Mouse (Mus musculus) midbrain, embryonic 11.5 days (tissue): ENCODE measurements around the gene Filip1. TPM values are rescaled to one million over a fixed set of nuclear protein-coding genes. Genes with fewer than 3 reads are reported as not detected.
"Not testable (repeated sequence)": the region's sequence is repeated elsewhere in the genome, so short reads cannot be mapped to it uniquely, and the experiment has no call there.

Experiments
- ATAC-seq: fragments of 200-750 bp; cut with Nextera tagmentation; 2 replicates; pipeline ENCODE4 v1.8.0; 2017; ENCODE audit warnings: moderate TSS enrichment, moderate library complexity; ENCODE audit not compliant: low FRiP score
- DNase-seq: peaks from one replicate; pipeline ENCODE4 v3.0.0; 2015; ENCODE audit warnings: low spot score; ENCODE audit errors: missing footprints
- H3K27ac ChIP-seq: fragments of 300-500 bp; sonication (generic); 2 replicates; pipeline ENCODE4 v1.5.1; 2014; ENCODE audit warnings: low read depth, low read length
- H3K27me3 ChIP-seq: fragments of 300-500 bp; sonication (generic); 2 replicates; pipeline ENCODE4 v1.6.1; 2014; ENCODE audit warnings: mild to moderate bottlenecking, low read length, moderate library complexity, mixed read lengths; ENCODE audit not compliant: control insufficient read depth, insufficient read depth
- H3K36me3 ChIP-seq: fragments of 300-500 bp; sonication (generic); 2 replicates; pipeline ENCODE4 v1.6.1; 2014; ENCODE audit warnings: mild to moderate bottlenecking, low read length, moderate library complexity, mixed read lengths; ENCODE audit not compliant: control insufficient read depth, insufficient read depth
- H3K4me1 ChIP-seq: fragments of 300-500 bp; sonication (generic); 2 replicates; pipeline ENCODE4 v1.6.1; 2014; ENCODE audit warnings: low read length; ENCODE audit not compliant: control insufficient read depth, insufficient read depth
- H3K4me2 ChIP-seq: fragments of 300-500 bp; sonication (generic); 2 replicates; pipeline ENCODE4 v1.6.1; 2014; ENCODE audit warnings: mild to moderate bottlenecking, moderate library complexity
- H3K4me3 ChIP-seq: fragments of 300-500 bp; sonication (generic); 2 replicates; pipeline ENCODE4 v1.5.1; 2014; ENCODE audit warnings: low read depth, low read length
- H3K9ac ChIP-seq: fragments of 300-500 bp; sonication (generic); 2 replicates; pipeline ENCODE4 v1.6.1; 2014; ENCODE audit warnings: low read length
- H3K9me3 ChIP-seq: fragments of 300-500 bp; sonication (generic); 2 replicates; pipeline ENCODE4 v1.6.1; 2016; ENCODE audit warnings: low read length; ENCODE audit not compliant: control insufficient read depth
- WGBS: fragments of 180-500 bp; shearing (Covaris S2); extraction: QIAGEN DNeasy Blood & Tissue Kit; methylation state at CpG from one replicate; pipeline ENCODE4 v1.1.7; 2014; 5-methylcytosine and 5-hydroxymethylcytosine counted together
- polyA plus RNA-seq: library from polyadenylated mRNA; unstranded; fragments of >200 nt; fragmentation: Nextera tagmentation; extraction: Ambion mirVana; gene quantifications from 2 replicates; pipeline ENCODE4 v1.2.1, GENCODE M21; 2014

Filip1 gene
- polyA plus RNA-seq, 1 experiment from 2014 or later: 11.6 TPM

- peak; percentile 98 for DNase-seq
Measured at GRCm38 (mm10) chr9:80026017-80026416, 13.4 kb upstream of the Filip1 start.

DNA sequence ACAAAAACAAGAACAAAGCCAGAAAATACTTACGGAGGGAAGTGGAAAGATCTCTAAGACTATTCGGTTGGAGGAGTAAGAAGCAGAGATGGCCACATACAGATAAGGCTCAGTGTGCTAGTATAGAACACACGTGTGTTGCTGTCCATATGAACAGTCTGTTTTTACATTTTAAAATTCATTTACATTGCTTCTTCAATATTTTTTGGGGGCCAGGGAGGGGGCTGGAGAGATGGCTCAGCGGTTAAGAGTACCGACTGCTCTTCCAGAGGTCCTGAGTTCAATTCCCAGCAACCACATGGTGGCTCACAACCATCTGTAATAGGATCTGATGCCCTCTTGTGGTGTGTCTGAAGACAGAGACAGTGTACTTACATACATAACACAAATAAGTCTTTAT, 12.7 kb upstream of the Filip1 start:
- not testable (repeated sequence) for DNase-seq, ATAC-seq, H3K36me3 ChIP-seq, H3K9me3 ChIP-seq, H3K27me3 ChIP-seq, H3K27ac ChIP-seq, H3K9ac ChIP-seq, H3K4me1 ChIP-seq, H3K4me2 ChIP-seq, H3K4me3 ChIP-seq
- WGBS: 92% methylated on average over 5 of the region's 5 CpGs

More at GRCm38 (mm10) chr9:80026017-80026416, 13.4 kb upstream of the Filip1 start:
- WGBS: 1% methylated on average over 2 of the region's 2 CpGs
- Histone ChIP-seq H3K9me3 (no peaks in the 10 kb centered on the region), H3K36me3 (no peaks in the 10 kb centered on the region), H3K4me3 (no peak overlapping the region), H3K4me1 (no peaks in the 10 kb centered on the region), H3K27ac (no peak overlapping the region), H3K27me3 (no peaks in the 10 kb centered on the region), H3K4me2 (no peak overlapping the region), H3K9ac (no peak overlapping the region)
- 0 out of 2 replicates have a peak, but pooled peaks have one; percentile 64 for ATAC-seq

GRCm38 (mm10) chr9:80022821-80023220, 10.2 kb upstream of the Filip1 start:
- no peak for DNase-seq
- ATAC-seq: no peak
- H3K36me3 ChIP-seq: no peaks in the 10 kb centered on the region
- H3K4me1 ChIP-seq: no peaks in the 10 kb centered on the region
- H3K4me2 ChIP-seq: no peak overlapping the region
- no peaks in the 10 kb centered on the region for H3K27me3 ChIP-seq
- H3K4me3 ChIP-seq: no peak overlapping the region
- no peaks in the 10 kb centered on the region for H3K9me3 ChIP-seq
- H3K27ac ChIP-seq: no peak overlapping the region
- no peak overlapping the region for H3K9ac ChIP-seq
- WGBS: 70% methylated on average over 8 of the region's 8 CpGs

- H3K4me1 ChIP-seq: no peaks in the 10 kb centered on the region
- H3K27ac ChIP-seq: no peak overlapping the region
- no peak overlapping the region for H3K9ac ChIP-seq
- DNase-seq (no peak), ATAC-seq (no peak)
- no peaks in the 10 kb centered on the region for H3K36me3 ChIP-seq
- no peaks in the 10 kb centered on the region for H3K27me3 ChIP-seq
- H3K4me2 ChIP-seq: no peak overlapping the region
- H3K9me3 ChIP-seq: no peaks in the 10 kb centered on the region
- no peak overlapping the region for H3K4me3 ChIP-seq
- WGBS: 44% methylated on average over 1 of the region's 1 CpGs
Measured at GRCm38 (mm10) chr9:80021648-80022047, 9.0 kb upstream of the Filip1 start.

- Histone ChIP-seq H3K9ac (no peak overlapping the region), H3K27ac (no peak overlapping the region), H3K27me3 (no peaks in the 10 kb centered on the region), H3K4me2 (no peak overlapping the region), H3K9me3 (no peaks in the 10 kb centered on the region), H3K4me3 (no peak overlapping the region), H3K36me3 (no peaks in the 10 kb centered on the region), H3K4me1 (no peaks in the 10 kb centered on the region)
- ATAC-seq (no peak), DNase-seq (no peak)
- 81% methylated on average over 3 of the region's 3 CpGs for WGBS
Measured at GRCm38 (mm10) chr9:80020429-80020828, 7.8 kb upstream of the Filip1 start.

DNA sequence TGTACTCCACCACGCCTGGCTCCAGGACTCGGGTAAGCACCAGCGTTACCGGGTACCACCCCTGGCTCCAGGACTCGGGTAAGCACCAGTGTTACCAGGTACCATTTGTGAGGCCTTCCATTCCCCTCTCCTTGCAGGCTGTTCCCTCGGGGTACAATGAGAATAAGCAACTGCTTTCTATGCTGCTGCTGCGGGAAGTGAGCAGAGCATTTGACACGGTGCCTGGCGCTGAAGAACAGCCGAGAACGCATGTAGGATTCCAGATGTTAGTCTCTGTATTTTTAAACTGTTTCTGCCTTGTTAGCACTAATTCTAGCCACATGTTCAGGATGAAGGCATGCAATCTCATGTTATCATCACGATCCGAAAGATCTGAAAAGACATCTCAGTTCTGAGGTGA, 635 bp downstream of the Filip1 start:
- Histone ChIP-seq H3K9ac (no peak overlapping the region), H3K27ac (no peak overlapping the region), H3K36me3 (no peaks in the 10 kb centered on the region), H3K27me3 (no peaks in the 10 kb centered on the region), H3K4me2 (no peak overlapping the region), H3K9me3 (no peaks in the 10 kb centered on the region), H3K4me1 (no peaks in the 10 kb centered on the region), H3K4me3 (no peak overlapping the region)
- WGBS: 89% methylated on average over 13 of the region's 13 CpGs
- ATAC-seq (no peak), DNase-seq (no peak)

- Histone ChIP-seq H3K36me3 (no peaks in the 10 kb centered on the region), H3K27ac (no peak overlapping the region), H3K9me3 (no peaks in the 10 kb centered on the region), H3K27me3 (no peaks in the 10 kb centered on the region), H3K4me1 (no peaks in the 10 kb centered on the region), H3K4me3 (no peak overlapping the region), H3K9ac (no peak overlapping the region), H3K4me2 (no peak overlapping the region)
- peak; percentile 81 for ATAC-seq
- 35% methylated on average over 14 of the region's 14 CpGs for WGBS
- peak; percentile 98 for DNase-seq
Measured at GRCm38 (mm10) chr9:80002394-80003188, 10.1 kb downstream of the Filip1 start.

- Histone ChIP-seq H3K4me3 (no peak overlapping the region), H3K9me3 (no peaks in the 10 kb centered on the region), H3K9ac (no peak overlapping the region), H3K36me3 (no peaks in the 10 kb centered on the region), H3K27me3 (no peaks in the 10 kb centered on the region), H3K27ac (no peak overlapping the region), H3K4me1 (0 out of 2 replicates have a peak, but pooled peaks cover 2% of the 10 kb centered on the region), H3K4me2 (no peak overlapping the region)
- DNase-seq: no peak
- ATAC-seq: no peak
- 85% methylated on average over 6 of the region's 6 CpGs for WGBS
Measured at GRCm38 (mm10) chr9:79997282-79997681, 15.4 kb downstream of the Filip1 start.

- Histone ChIP-seq H3K4me1 (0 out of 2 replicates have a peak, but pooled peaks cover 2% of the 10 kb centered on the region), H3K4me2 (no peak overlapping the region), H3K27me3 (no peaks in the 10 kb centered on the region), H3K9me3 (no peaks in the 10 kb centered on the region), H3K4me3 (no peak overlapping the region), H3K36me3 (no peaks in the 10 kb centered on the region), H3K9ac (no peak overlapping the region), H3K27ac (no peak overlapping the region)
- 97% methylated on average over 5 of the region's 5 CpGs for WGBS
- no peak for DNase-seq
- no peak for ATAC-seq
Measured at GRCm38 (mm10) chr9:79994296-79994695, 18.4 kb downstream of the Filip1 start.
